Mouse (Mus musculus) liver, embryonic 15.5 days (tissue): ENCODE measurements around the gene Thumpd3. TPM values are rescaled to one million over a fixed set of nuclear protein-coding genes. Genes with fewer than 3 reads are reported as not detected.

Experiments used
- polyA plus RNA-seq: library from polyadenylated mRNA; unstranded; fragments of >200 nt; fragmentation: Nextera tagmentation; extraction: Ambion mirVana; gene quantifications from 2 replicates; pipeline ENCODE4 v1.2.1, GENCODE M21; 2015

Gene Thumpd3
- polyA plus RNA-seq, 1 experiment from 2014 or later, result 31.7 TPM

Other genes starting within 250 kb of the Thumpd3 start
- 0.14 and 0.16 TPM in 2 replicates for gene Srgap3, start 99.0 kb upstream of the Thumpd3 start, polyA plus RNA-seq
- gene Setd5, start 31.1 kb downstream of the Thumpd3 start, polyA plus RNA-seq, result 17.1 and 18.1 TPM in 2 replicates
- gene Lhfpl4, start 149.2 kb downstream of the Thumpd3 start, polyA plus RNA-seq, result 0.22 and 0.23 TPM in 2 replicates
- gene Mtmr14, start 191.6 kb downstream of the Thumpd3 start, polyA plus RNA-seq, result 19.3 and 21.7 TPM in 2 replicates
- gene Cpne9, start 236.1 kb downstream of the Thumpd3 start, polyA plus RNA-seq, result not detected in 2 replicates